Mouse (Mus musculus): ENCODE results near the gene Inpp5a. TPM values are rescaled to one million over a fixed set of nuclear protein-coding genes. Genes with fewer than 3 reads are reported as not detected.
A peak's percentile ranks its signal among the peaks of the same experiment; 100 is the strongest.

Gene Inpp5a
- polyA plus RNA-seq, 1 experiment from 2014 or later: 25.4 TPM

GRCm38 (mm10) chr7:139536831-139537230 is 147.9 kb downstream of the Inpp5a start:
- Histone ChIP-seq H3K4me1 (replicated peaks; ENCODE audit: control insufficient read depth, insufficient read depth) (no peaks in the 10 kb centered on the region), H3K27ac (replicated peaks) (no peak overlapping the region), H3K36me3 (ENCODE audit: control insufficient read depth, insufficient read depth, low read length) (peaks cover 9% of the 10 kb centered on the region; the same call in 1 of the 2 replicates), H3K9ac (ENCODE audit: low read length) (no peak overlapping the region), H3K9me3 (ENCODE audit: control insufficient read depth, low read length) (no peaks in the 10 kb centered on the region), H3K27me3 (ENCODE audit: control insufficient read depth, insufficient read depth, low read length) (no peaks in the 10 kb centered on the region), H3K4me3 (ENCODE audit: low read depth, low read length) (no peak overlapping the region), H3K4me2 (replicated peaks; ENCODE audit: low read depth) (no peak overlapping the region)
- ATAC-seq (ENCODE audit: low FRiP score, low TSS enrichment): no peak
- 94% methylated on average over 2 of the region's 2 CpGs for WGBS
- DNase-seq (ENCODE audit: low spot score): no peak
- TF ChIP-seq EP300 (optimal IDR thresholded peaks at IDR 0.05) (no peak), CTCF (IDR thresholded peaks at IDR 0.05; ENCODE audit: low read depth) (no peak)

- TF ChIP-seq CTCF (IDR thresholded peaks at IDR 0.05; ENCODE audit: low read depth) (no peak), EP300 (optimal IDR thresholded peaks at IDR 0.05) (no peak)
- Histone ChIP-seq H3K27me3 (ENCODE audit: control insufficient read depth, insufficient read depth, low read length) (no peaks in the 10 kb centered on the region), H3K9me3 (ENCODE audit: control insufficient read depth, low read length) (no peaks in the 10 kb centered on the region), H3K9ac (ENCODE audit: low read length) (no peak overlapping the region), H3K4me3 (ENCODE audit: low read depth, low read length) (no peak overlapping the region), H3K4me1 (replicated peaks; ENCODE audit: control insufficient read depth, insufficient read depth) (no peaks in the 10 kb centered on the region), H3K36me3 (ENCODE audit: control insufficient read depth, insufficient read depth, low read length) (peaks cover 9% of the 10 kb centered on the region; the same call in 1 of the 2 replicates), H3K4me2 (replicated peaks; ENCODE audit: low read depth) (no peak overlapping the region), H3K27ac (replicated peaks) (no peak overlapping the region)
- ATAC-seq (ENCODE audit: low FRiP score, low TSS enrichment) (no peak), DNase-seq (ENCODE audit: low spot score) (no peak)
- 90% methylated on average over 9 of the region's 9 CpGs for WGBS
Observed at GRCm38 (mm10) chr7:139537831-139538230, 148.9 kb downstream of the Inpp5a start.

GRCm38 (mm10) chr7:139538541-139538940 is 149.6 kb downstream of the Inpp5a start:
- Histone ChIP-seq H3K9me3 (ENCODE audit: control insufficient read depth, low read length) (no peaks in the 10 kb centered on the region), H3K36me3 (ENCODE audit: control insufficient read depth, insufficient read depth, low read length) (peaks cover 9% of the 10 kb centered on the region; the same call in 1 of the 2 replicates), H3K4me1 (replicated peaks; ENCODE audit: control insufficient read depth, insufficient read depth) (no peaks in the 10 kb centered on the region), H3K27ac (replicated peaks) (no peak overlapping the region), H3K4me3 (ENCODE audit: low read depth, low read length) (no peak overlapping the region), H3K4me2 (replicated peaks; ENCODE audit: low read depth) (no peak overlapping the region), H3K9ac (ENCODE audit: low read length) (no peak overlapping the region), H3K27me3 (ENCODE audit: control insufficient read depth, insufficient read depth, low read length) (no peaks in the 10 kb centered on the region)
- WGBS: 58% methylated on average over 2 of the region's 2 CpGs
- ATAC-seq (ENCODE audit: low FRiP score, low TSS enrichment): no peak
- TF ChIP-seq EP300 (optimal IDR thresholded peaks at IDR 0.05) (no peak), CTCF (IDR thresholded peaks at IDR 0.05; ENCODE audit: low read depth) (no peak)
- DNase-seq (ENCODE audit: low spot score): no peak

- Histone ChIP-seq H3K4me2 (replicated peaks; ENCODE audit: low read depth) (no peak overlapping the region), H3K36me3 (ENCODE audit: control insufficient read depth, insufficient read depth, low read length) (peaks cover 5% of the 10 kb centered on the region; the same call in 1 of the 2 replicates), H3K27ac (replicated peaks) (no peak overlapping the region), H3K27me3 (ENCODE audit: control insufficient read depth, insufficient read depth, low read length) (no peaks in the 10 kb centered on the region), H3K4me3 (ENCODE audit: low read depth, low read length) (no peak overlapping the region), H3K9ac (ENCODE audit: low read length) (no peak overlapping the region), H3K4me1 (replicated peaks; ENCODE audit: control insufficient read depth, insufficient read depth) (no peaks in the 10 kb centered on the region), H3K9me3 (ENCODE audit: control insufficient read depth, low read length) (no peaks in the 10 kb centered on the region)
- TF ChIP-seq CTCF (IDR thresholded peaks at IDR 0.05; ENCODE audit: low read depth): peak; percentile 2; the same call in 1 of the 2 replicates
- no peak for TF ChIP-seq EP300 (optimal IDR thresholded peaks at IDR 0.05)
- DNase-seq (ENCODE audit: low spot score) (no peak), ATAC-seq (ENCODE audit: low FRiP score, low TSS enrichment) (no peak)
- WGBS: 84% methylated on average over 1 of the region's 1 CpGs
Observed at GRCm38 (mm10) chr7:139540601-139541000, 151.7 kb downstream of the Inpp5a start.

GRCm38 (mm10) chr7:139541422-139541821 is 152.5 kb downstream of the Inpp5a start:
- no peak for TF ChIP-seq EP300 (optimal IDR thresholded peaks at IDR 0.05)
- peak; percentile 49 for TF ChIP-seq CTCF (IDR thresholded peaks at IDR 0.05; ENCODE audit: low read depth)
- Histone ChIP-seq H3K9me3 (ENCODE audit: control insufficient read depth, low read length) (no peaks in the 10 kb centered on the region), H3K27ac (replicated peaks) (no peak overlapping the region), H3K27me3 (ENCODE audit: control insufficient read depth, insufficient read depth, low read length) (no peaks in the 10 kb centered on the region), H3K4me2 (replicated peaks; ENCODE audit: low read depth) (no peak overlapping the region), H3K4me3 (ENCODE audit: low read depth, low read length) (no peak overlapping the region), H3K36me3 (ENCODE audit: control insufficient read depth, insufficient read depth, low read length) (peaks cover 5% of the 10 kb centered on the region; the same call in 1 of the 2 replicates), H3K9ac (ENCODE audit: low read length) (no peak overlapping the region), H3K4me1 (replicated peaks; ENCODE audit: control insufficient read depth, insufficient read depth) (no peaks in the 10 kb centered on the region)
- WGBS: 86% methylated on average over 6 of the region's 6 CpGs
- ATAC-seq (ENCODE audit: low FRiP score, low TSS enrichment) (no peak), DNase-seq (ENCODE audit: low spot score) (no peak)

GRCm38 (mm10) chr7:139544706-139545625 is 156.1 kb downstream of the Inpp5a start:
- TF ChIP-seq CTCF (IDR thresholded peaks at IDR 0.05; ENCODE audit: low read depth) (no peak), EP300 (optimal IDR thresholded peaks at IDR 0.05) (no peak)
- WGBS: 80% methylated on average over 12 of the region's 12 CpGs
- Histone ChIP-seq H3K27ac (replicated peaks) (no peak overlapping the region), H3K4me1 (replicated peaks; ENCODE audit: control insufficient read depth, insufficient read depth) (no peaks in the 10 kb centered on the region), H3K4me3 (ENCODE audit: low read depth, low read length) (no peak overlapping the region), H3K4me2 (replicated peaks; ENCODE audit: low read depth) (no peak overlapping the region), H3K9ac (ENCODE audit: low read length) (no peak overlapping the region), H3K27me3 (ENCODE audit: control insufficient read depth, insufficient read depth, low read length) (no peaks in the 10 kb centered on the region), H3K36me3 (ENCODE audit: control insufficient read depth, insufficient read depth, low read length) (peaks cover 3% of the 10 kb centered on the region; the same call in 1 of the 2 replicates), H3K9me3 (ENCODE audit: control insufficient read depth, low read length) (no peaks in the 10 kb centered on the region)
- ATAC-seq (ENCODE audit: low FRiP score, low TSS enrichment): no peak
- no peak for DNase-seq (ENCODE audit: low spot score)
